Mouse (Mus musculus): ENCODE measurements around the gene Zdhhc18. TPM values are rescaled to one million over a fixed set of nuclear protein-coding genes. Genes with fewer than 3 reads are reported as not detected.

Gene Zdhhc18
- polyA plus RNA-seq, 1 experiment from 2014 or later = 15.6 TPM

DNA sequence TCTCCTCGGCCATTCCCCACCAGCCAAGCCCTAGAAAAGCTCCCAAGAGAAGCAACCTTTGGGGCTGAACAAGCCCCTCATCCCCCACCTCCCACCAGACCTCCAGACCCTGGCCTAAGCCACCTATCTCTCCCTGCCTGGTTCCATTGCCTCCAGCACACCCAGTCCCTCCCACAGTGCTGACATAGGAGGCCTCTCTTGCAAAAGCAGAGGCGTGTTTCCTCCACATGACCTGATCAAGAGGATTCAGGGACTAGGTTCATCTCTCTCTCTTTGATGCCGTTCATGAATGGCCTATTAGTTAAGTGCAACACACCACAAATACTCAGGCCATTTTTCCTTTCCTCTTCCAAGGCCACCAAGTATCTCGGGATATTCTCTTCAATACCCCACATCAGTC is 90.1 kb downstream of the Zdhhc18 start:
- Histone ChIP-seq H3K36me3 (ENCODE audit: inconsistent target) (no peaks in the 10 kb centered on the region), H3K27ac (no peak overlapping the region)
- 91% methylated on average over 4 of the region's 4 CpGs for WGBS (ENCODE audit: missing documents)

DNA sequence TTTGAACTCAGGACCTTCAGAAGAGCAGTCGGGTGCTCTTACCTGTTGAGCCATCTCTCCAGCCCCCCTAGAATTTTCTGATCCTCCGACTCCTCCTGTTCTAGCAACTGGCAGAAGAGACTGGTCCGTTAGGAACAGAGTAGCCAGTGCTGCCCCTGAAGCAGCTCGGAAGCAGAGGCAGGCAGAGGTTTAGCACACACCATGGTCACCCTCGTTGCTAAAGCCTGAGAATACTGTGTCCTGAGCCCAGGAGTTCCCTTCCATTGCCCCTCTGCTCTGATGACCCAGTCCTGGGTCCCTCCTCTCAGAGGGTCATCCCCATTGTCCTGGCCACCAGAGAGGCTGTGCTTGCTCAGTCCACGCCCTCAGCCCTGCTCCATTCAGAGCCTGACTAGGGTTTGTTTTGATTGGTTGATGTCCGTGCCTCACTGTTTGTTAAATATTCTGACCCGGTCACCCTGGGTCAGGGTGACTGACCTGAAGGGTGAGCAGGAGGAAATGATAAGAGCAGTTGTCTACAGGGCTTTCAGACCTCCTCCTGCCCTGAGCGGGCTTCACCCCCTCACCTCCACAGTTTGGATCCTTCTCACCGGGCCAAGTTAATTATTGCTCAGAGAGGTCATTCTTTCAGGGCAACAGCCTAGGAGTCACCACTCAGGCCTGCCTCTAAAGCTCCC is 92.8 kb downstream of the Zdhhc18 start:
- Histone ChIP-seq H3K36me3 (ENCODE audit: inconsistent target) (no peaks in the 10 kb centered on the region), H3K79me2 (ENCODE audit: inconsistent target) (no peaks in the 10 kb centered on the region), H3K4me3 (ENCODE audit: inconsistent target) (no peak overlapping the region), H3K27ac (no peak overlapping the region)
- 95% methylated on average over 10 of the region's 10 CpGs for WGBS (ENCODE audit: missing documents)

More for the DNA sequence above, 90.1 kb downstream of the Zdhhc18 start:
- H3K4me3 ChIP-seq (ENCODE audit: inconsistent target) = no peak overlapping the region
- no peaks in the 10 kb centered on the region for H3K79me2 ChIP-seq (ENCODE audit: inconsistent target)

Other genes with a start within 250 kb of the Zdhhc18 start
- gene Tent5b, start 170.0 kb downstream of the Zdhhc18 start, polyA plus RNA-seq (2018) = not detected in 3 replicates
- gene Trnp1, start 151.6 kb downstream of the Zdhhc18 start, polyA plus RNA-seq (2018) = 0.37 to 0.80 TPM (median 0.68 TPM) in 3 replicates
- gene Kdf1, start 131.2 kb downstream of the Zdhhc18 start, polyA plus RNA-seq (2018) = not detected in 3 replicates
- 75.7 to 166 TPM (median 133 TPM) in 3 replicates for gene Nudc, start 104.2 kb downstream of the Zdhhc18 start, polyA plus RNA-seq (2018)
- gene Nr0b2, start 96.8 kb downstream of the Zdhhc18 start, polyA plus RNA-seq (2018) = 0.21 to 0.88 TPM in 2 of 3 replicates, not detected in the other
- gene Gpatch3, start 75.4 kb downstream of the Zdhhc18 start, polyA plus RNA-seq (2018) = 13.9 to 16.6 TPM (median 14.8 TPM) in 3 replicates
- gene Gpn2, start 65.8 kb downstream of the Zdhhc18 start, polyA plus RNA-seq (2018) = 5.4 to 14.2 TPM (median 12.1 TPM) in 3 replicates
- 2.4 to 3.6 TPM (median 3.0 TPM) in 3 replicates for gene Sfn, start 48.0 kb downstream of the Zdhhc18 start, polyA plus RNA-seq (2018)
- 3.4 to 11.0 TPM (median 7.7 TPM) in 3 replicates for gene Pigv, start 22.5 kb upstream of the Zdhhc18 start, polyA plus RNA-seq (2018)
- gene Arid1a, start 106.6 kb upstream of the Zdhhc18 start, polyA plus RNA-seq (2018) = 24.4 to 30.0 TPM (median 27.9 TPM) in 3 replicates
- 43.0 to 72.5 TPM (median 71.4 TPM) in 3 replicates for gene Rps6ka1, start 237.6 kb upstream of the Zdhhc18 start, polyA plus RNA-seq (2018)

Measured in macrophage (primary cell).